ENCODE assay signal across 8 mouse cellular contexts in the genomic region with DNA sequence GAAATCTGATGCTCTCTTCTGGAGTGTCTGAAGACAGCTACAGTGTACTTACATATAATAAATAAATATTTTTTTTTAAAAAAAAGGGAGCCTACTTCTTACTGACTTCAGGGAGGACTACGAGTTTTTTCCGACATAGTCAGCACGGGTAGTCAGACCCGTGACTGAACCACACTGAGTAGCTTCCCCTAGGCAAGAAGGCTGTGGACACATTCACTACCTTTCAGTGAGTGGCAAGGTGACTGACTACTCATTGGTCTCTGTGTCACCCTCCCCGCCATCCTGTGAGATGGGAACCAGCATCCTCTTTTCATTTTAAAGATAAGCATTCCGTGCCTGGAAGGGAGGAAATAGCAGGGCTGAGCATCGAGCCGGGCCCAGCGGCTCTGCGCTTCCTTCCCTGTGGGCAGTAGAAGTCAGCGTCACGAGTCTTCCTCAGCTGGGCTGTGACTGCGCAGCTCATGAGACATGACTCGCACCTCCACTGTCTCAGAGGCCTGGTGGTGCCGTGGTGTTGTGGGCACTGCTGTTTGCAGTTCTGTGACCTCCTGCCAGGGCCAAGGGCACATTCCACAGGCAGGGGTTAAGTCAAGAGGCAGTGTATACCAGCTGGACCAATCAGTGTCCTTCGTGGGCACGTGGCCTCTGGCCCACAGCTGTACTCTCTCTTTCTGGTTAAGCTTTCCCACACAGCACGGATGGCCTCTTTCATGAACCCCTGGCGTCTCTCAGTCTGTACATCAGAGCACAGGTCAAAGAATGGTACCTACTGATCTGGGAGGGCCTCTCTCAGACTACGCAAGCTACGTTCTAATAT. TPM values are rescaled to one million over a fixed set of nuclear protein-coding genes. Genes with fewer than 3 reads are reported as not detected.
DNase-seq lines count a peak whose midpoint lies in the region; TF ChIP-seq lines count a peak whose summit lies in the region.

No protein-coding gene starts in this region.

- intact Hi-C loops in gastrocnemius, adult 2 months (cut with DNase I): no loop called here
- intact Hi-C loops in gastrocnemius, postnatal 36 days (cut with DNase I): no loop called here

- no peak for TF ChIP-seq POLR2A in thymus, adult 2 months (IDR thresholded peaks at IDR 0.05; ENCODE audit: control insufficient read depth, extremely low read depth, insufficient read depth, low read length, poor library complexity)

- WGBS in thymus, adult 2 months: 19% methylated on average over 21 of the region's 21 CpGs

- H3K27ac ChIP-seq in gastrocnemius, adult 2 months: peak overlapping the region; percentile 49
- no peak overlapping the region for H3K27ac ChIP-seq in thymus, adult 2 months (ENCODE audit: control insufficient read depth, insufficient read depth, low read length)

- H3K36me3 ChIP-seq in thymus, adult 2 months (ENCODE audit: control insufficient read depth, insufficient read depth, low read length): no peaks in the 10 kb centered on the region

- peak; percentile 30 for DNase-seq in gastrocnemius, adult 2 months
- DNase-seq in gastrocnemius, postnatal 36 days: no peak
- DNase-seq in B cell, adult 2 months: peak; percentile 81 to 83
- DNase-seq in heart, adult 9 months (ENCODE audit: low spot score in 2 of 2): peak; percentile 40 to 56
- peak; percentile 24 for DNase-seq in lung, postnatal 14 days
- peak; percentile 23 for DNase-seq in thymus, adult 2 months
- DNase-seq in adrenal gland, postnatal 4 days (ENCODE audit: low spot score in 2 of 2): no peak
- no peak for DNase-seq in cerebellum, postnatal 14 days

- peaks cover 6% of the 10 kb centered on the region; the same call in 1 of the 2 replicates for H3K4me1 ChIP-seq in thymus, adult 2 months (replicated peaks; ENCODE audit: control insufficient read depth, insufficient read depth, low read length)

- no peaks in the 10 kb centered on the region for H3K27me3 ChIP-seq in thymus, adult 2 months (ENCODE audit: control insufficient read depth, insufficient read depth, low read length)

- H3K4me3 ChIP-seq in gastrocnemius, adult 2 months: no peak overlapping the region
- no peak overlapping the region for H3K4me3 ChIP-seq in thymus, adult 2 months (ENCODE audit: control insufficient read depth, insufficient read depth, low read length)

- TF ChIP-seq CTCF in gastrocnemius, adult 2 months (IDR thresholded peaks at IDR 0.05): no peak
- TF ChIP-seq CTCF in thymus, adult 2 months (IDR thresholded peaks at IDR 0.05; ENCODE audit: borderline replicate concordance, control insufficient read depth, extremely low read depth, insufficient read depth, low read length, poor library complexity): no peak

RNA-seq across cellular contexts. Expression of gene Pik3ap1, which starts 45.7 kb away (rescaled TPM):
- under 1 TPM; 0.25 to 0.43 TPM for total RNA-seq in gastrocnemius, adult 2 months (2021)
- total RNA-seq in gastrocnemius, postnatal 36 days (2021): under 1 TPM; 0.61 to 0.69 TPM
- 10.0 and 10.3 TPM in 2 replicates for polyA plus RNA-seq in thymus, adult 2 months (2012; rRNA removed)
- 1 to 10 TPM; 6.6 to 6.7 TPM for total RNA-seq in adrenal gland, postnatal 4 days (2021)

Comparison
In these comparisons a context has a peak if more than half of its experiments do, and no peak if none do; other contexts are left out.
1. DNase-seq: peak in gastrocnemius, adult 2 months (single experiment), B cell, adult 2 months (2 of 2), heart, adult 9 months (2 of 2), lung, postnatal 14 days (single experiment) and thymus, adult 2 months (single experiment); none in gastrocnemius, postnatal 36 days (0 of 2), adrenal gland, postnatal 4 days (0 of 2) and cerebellum, postnatal 14 days (0 of 2).
2. RNA of gene Pik3ap1, which starts 45.7 kb away (total RNA-seq): 6.6 to 6.7 TPM in adrenal gland, postnatal 4 days; 0.61 to 0.69 TPM in gastrocnemius, postnatal 36 days and 0.25 to 0.43 TPM in gastrocnemius, adult 2 months; every median in the first group is over 4 times any median in the second.